Mouse (Mus musculus) hindbrain, embryonic 15.5 days (tissue): ENCODE results near the gene Scin. TPM values are rescaled to one million over a fixed set of nuclear protein-coding genes. Genes with fewer than 3 reads are reported as not detected.

Source experiments
- ATAC-seq: fragments of 200-750 bp; cut with Nextera tagmentation; 2 replicates; pipeline ENCODE4 v1.8.0; 2017; ENCODE audit warnings: low read depth, moderate number of reproducible peaks, moderate TSS enrichment; ENCODE audit not compliant: low FRiP score
- H3K27ac ChIP-seq: fragments of 300-500 bp; sonication (generic); replicated peaks from 2 replicates; pipeline ENCODE4 v1.5.1; 2015; ENCODE audit warnings: mild to moderate bottlenecking, inconsistent platforms
- H3K27me3 ChIP-seq: fragments of 300-500 bp; sonication (generic); 2 replicates; pipeline ENCODE4 v1.6.1; 2015; ENCODE audit warnings: control low read depth, inconsistent platforms
- H3K36me3 ChIP-seq: fragments of 300-500 bp; sonication (generic); 2 replicates; pipeline ENCODE4 v1.6.1; 2015; ENCODE audit warnings: control low read depth, inconsistent platforms
- H3K4me1 ChIP-seq: fragments of 300-500 bp; sonication (generic); replicated peaks from 2 replicates; pipeline ENCODE4 v1.6.1; 2015; ENCODE audit warnings: control low read depth, inconsistent platforms
- H3K4me2 ChIP-seq: fragments of 300-500 bp; sonication (generic); 2 replicates; pipeline ENCODE4 v1.6.1; 2015; ENCODE audit warnings: moderate library complexity, mild to moderate bottlenecking, inconsistent platforms
- H3K4me3 ChIP-seq: fragments of 300-500 bp; sonication (generic); 2 replicates; pipeline ENCODE4 v1.5.1; 2015; ENCODE audit warnings: mild to moderate bottlenecking, inconsistent platforms
- H3K9ac ChIP-seq: fragments of 300-500 bp; sonication (generic); 2 replicates; pipeline ENCODE4 v1.6.1; 2015; ENCODE audit warnings: inconsistent platforms
- H3K9me3 ChIP-seq: fragments of 300-500 bp; sonication (generic); 2 replicates; pipeline ENCODE4 v1.6.1; 2016; ENCODE audit warnings: control low read depth, inconsistent platforms
- WGBS: fragments of 180-500 bp; shearing (Covaris S2); methylation state at CpG from one replicate; pipeline ENCODE4 v1.1.7; 2015; 5-methylcytosine and 5-hydroxymethylcytosine counted together
- polyA plus RNA-seq: library from polyadenylated mRNA; unstranded; fragments of >200 nt; fragmentation: Nextera tagmentation; extraction: Ambion mirVana; gene quantifications from 2 replicates; pipeline ENCODE4 v1.2.1, GENCODE M21; 2015

Scin gene
- polyA plus RNA-seq, 1 experiment from 2014 or later, result 0.14 TPM

DNA sequence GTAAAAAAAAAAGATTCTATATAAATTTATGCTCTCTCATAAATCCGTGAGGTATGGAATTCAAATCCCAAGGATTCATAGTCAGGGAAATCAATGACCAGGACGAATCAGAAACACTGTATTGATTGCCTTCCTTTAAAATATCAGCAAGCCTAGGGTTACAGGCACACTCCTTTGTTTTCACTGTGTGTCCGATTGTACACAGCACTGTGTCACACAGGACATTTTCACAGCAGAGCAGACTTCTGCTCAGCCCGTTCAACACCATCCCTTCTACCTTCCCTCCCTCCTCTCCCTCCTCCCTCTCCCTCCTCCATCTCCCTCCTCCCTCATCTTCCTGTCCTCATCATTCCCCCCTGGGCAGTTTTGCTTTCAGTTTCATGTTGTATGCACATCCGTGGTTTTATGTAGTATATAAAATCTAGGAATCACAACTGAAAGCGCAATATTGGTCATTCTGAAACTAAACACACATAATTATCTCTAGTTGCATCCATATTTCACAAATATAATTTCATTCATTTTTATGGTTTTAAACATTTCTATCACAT is 116.0 kb downstream of the Scin start:
- H3K4me1 ChIP-seq, result no peaks in the 10 kb centered on the region
- no peak overlapping the region for H3K9ac ChIP-seq
- H3K4me3 ChIP-seq, result no peak overlapping the region

DNA sequence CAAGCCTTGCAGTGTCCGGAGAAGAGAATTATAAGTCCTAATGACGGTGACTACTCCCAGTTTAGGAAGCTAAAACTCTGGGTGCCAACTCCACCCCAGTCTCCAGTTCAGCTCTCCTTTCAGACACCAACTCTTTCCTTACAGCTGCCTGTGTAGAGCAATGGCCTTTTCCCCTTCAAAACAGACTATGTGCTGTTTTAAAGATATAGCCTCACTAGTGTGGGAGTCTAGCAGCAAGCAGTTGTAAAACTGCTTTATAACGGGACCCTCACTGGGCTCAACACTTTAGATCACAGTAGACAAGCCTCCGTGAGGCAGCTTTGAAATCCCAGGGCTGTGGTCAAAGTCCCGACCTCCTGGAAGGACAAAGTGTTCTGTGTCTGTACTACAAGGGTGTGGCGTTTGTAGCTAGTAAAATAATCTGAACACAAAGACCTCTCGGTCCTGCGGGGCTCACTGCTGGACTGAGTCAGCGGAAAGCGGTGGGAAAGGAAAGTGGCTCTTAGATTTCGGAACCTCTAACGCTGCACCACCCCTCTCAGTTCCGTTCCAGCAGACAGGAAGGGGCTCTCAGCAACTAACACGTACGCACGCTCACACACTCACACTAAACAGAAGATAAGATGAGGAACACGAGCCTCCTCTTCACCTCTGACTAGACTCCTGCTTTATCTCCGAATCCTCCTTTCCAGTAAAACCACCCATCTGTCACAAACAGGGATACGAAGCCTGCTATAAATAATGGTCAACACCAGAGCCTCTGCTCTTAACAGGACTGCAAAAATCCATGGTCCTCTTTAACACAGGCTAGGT is 117.2 kb downstream of the Scin start:
- H3K36me3 ChIP-seq, result no peaks in the 10 kb centered on the region
- 42% methylated on average over 19 of the region's 19 CpGs for WGBS
- H3K27me3 ChIP-seq, result no peaks in the 10 kb centered on the region
- H3K27ac ChIP-seq, result peak overlapping the region; percentile 58
- H3K4me2 ChIP-seq, result peak overlapping the region; percentile 47
- peak; percentile 78 for ATAC-seq
- 0 out of 2 replicates have a peak overlapping the region, but pooled peaks have one; percentile 22 for H3K9ac ChIP-seq
- H3K4me1 ChIP-seq, result no peaks in the 10 kb centered on the region
- H3K4me3 ChIP-seq, result peak overlapping the region; percentile 19; the same call in 1 of the 2 replicates
- no peaks in the 10 kb centered on the region for H3K9me3 ChIP-seq

More for the DNA sequence above, 116.0 kb downstream of the Scin start:
- no peaks in the 10 kb centered on the region for H3K9me3 ChIP-seq
- WGBS, result 78% methylated on average over 6 of the region's 6 CpGs
- no peak overlapping the region for H3K27ac ChIP-seq
- H3K4me2 ChIP-seq, result no peak overlapping the region
- no peaks in the 10 kb centered on the region for H3K27me3 ChIP-seq
- H3K36me3 ChIP-seq, result no peaks in the 10 kb centered on the region
- no peak for ATAC-seq

DNA sequence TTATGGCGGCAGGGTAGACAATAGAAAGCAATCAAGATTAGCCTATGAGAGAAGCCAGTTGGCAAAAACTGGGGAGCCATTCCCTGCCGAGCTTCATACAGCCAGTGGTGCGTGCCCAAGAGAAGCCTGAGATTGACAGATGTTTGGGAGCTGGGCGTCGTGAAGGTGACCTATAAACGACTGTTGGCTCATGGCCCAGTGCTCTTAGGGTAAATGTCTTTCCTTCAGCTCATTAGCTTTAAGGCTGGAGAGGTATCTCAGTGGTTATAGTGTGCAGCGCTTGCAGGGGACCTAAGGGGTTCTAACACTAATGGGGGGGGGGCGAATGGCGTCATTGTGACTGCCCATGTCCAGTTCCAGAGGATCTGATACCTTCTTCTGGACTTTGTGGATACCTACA is 118.0 kb downstream of the Scin start:
- H3K4me1 ChIP-seq, result no peaks in the 10 kb centered on the region
- no peak overlapping the region for H3K9ac ChIP-seq
- H3K36me3 ChIP-seq, result no peaks in the 10 kb centered on the region
- no peak overlapping the region for H3K4me3 ChIP-seq
- H3K27ac ChIP-seq, result no peak overlapping the region
- no peak for ATAC-seq
- no peak overlapping the region for H3K4me2 ChIP-seq
- 52% methylated on average over 9 of the region's 9 CpGs for WGBS
- no peaks in the 10 kb centered on the region for H3K27me3 ChIP-seq
- no peaks in the 10 kb centered on the region for H3K9me3 ChIP-seq

DNA sequence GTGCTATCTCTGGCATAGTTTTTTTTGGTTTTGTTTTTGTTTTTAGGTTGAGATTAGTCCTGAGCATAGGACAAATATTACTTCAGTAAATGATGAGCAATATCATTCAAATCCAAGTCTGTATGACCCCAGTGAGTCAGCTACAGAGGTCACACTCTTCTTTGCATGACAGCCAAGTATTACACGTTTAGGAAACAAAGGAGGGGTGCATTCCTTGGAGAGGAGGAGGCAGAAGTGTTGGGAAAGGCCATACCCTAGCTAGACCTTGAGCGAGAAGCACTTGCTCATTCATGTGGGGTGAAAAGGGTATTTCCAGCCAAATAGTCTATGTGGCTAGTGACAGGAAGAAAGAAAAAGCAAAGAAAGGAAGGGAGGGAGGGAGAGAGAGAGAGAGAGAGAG is 124.2 kb downstream of the Scin start:
- Histone ChIP-seq H3K4me2 (no peak overlapping the region), H3K27ac (no peak overlapping the region), H3K9ac (no peak overlapping the region), H3K4me3 (no peak overlapping the region), H3K36me3 (no peaks in the 10 kb centered on the region), H3K4me1 (no peaks in the 10 kb centered on the region), H3K9me3 (no peaks in the 10 kb centered on the region), H3K27me3 (no peaks in the 10 kb centered on the region)
- ATAC-seq, result no peak
- 43% methylated on average over 2 of the region's 2 CpGs for WGBS

Other genes starting within 250 kb of the Scin start
- 101 and 105 TPM in 2 replicates for gene Arl4a, start 96.2 kb downstream of the Scin start, polyA plus RNA-seq
- gene Lsmem1, start 65.3 kb upstream of the Scin start, polyA plus RNA-seq, result 0.10 TPM in 1 of 2 replicates, not detected in the other
- 156 and 163 TPM in 2 replicates for gene Ifrd1, start 114.3 kb upstream of the Scin start, polyA plus RNA-seq